Comparison of ENCODE assay signal across 9 mouse cellular contexts in the genomic region with DNA sequence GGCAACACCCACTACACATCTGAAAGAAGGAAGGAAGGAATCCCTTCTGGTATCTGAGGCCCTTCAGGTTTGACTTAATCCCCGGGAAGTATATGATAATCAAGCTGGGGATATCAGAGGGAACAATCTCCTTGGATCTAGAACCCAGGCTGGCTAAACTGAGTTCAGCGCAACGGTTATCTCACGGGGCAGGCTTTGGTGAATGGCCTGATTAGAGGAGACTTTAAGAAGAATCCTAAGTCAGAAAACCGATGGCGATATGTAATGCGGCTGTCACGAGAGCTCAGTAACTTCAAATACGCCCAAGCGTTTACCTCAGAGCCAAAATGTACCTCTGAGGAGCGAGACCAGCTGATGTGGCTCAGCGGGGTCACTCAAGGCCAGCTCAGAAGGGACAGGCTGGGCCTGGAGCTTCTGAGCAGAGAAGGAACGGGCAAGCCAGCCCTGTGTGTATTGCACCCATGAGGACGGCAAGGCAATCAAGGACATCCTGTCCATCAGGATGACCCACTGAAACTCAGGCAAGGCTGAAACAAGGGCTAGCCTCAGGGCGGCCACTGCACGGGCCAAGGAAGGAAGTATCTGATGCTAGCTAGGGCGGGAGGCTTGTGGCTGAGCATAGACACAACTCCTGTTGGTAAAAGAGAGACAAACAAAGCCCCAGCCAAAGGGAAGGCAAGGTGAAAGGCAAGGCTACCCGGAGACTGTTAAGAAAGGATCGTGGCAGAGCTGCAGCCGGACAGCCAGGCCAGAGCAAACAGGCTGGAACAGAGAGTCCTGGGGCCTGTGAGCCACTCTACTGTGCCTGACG. TPM values are rescaled to one million over a fixed set of nuclear protein-coding genes. Genes with fewer than 3 reads are reported as not detected.
DNase-seq lines count a peak whose midpoint lies in the region; ATAC-seq and TF ChIP-seq lines count a peak whose summit lies in the region.
"Had no signal": no experiment of that assay in that cellular context is flagged by ENCODE, and none has a peak within 500 bp of the region (broad histone marks: within the 10 kb centered on the region; RNA-seq: fewer than 3 reads in every experiment).

No protein-coding gene starts in this region.

- 0 out of 2 replicates have a peak, but pooled peaks have one; percentile 20 for TF ChIP-seq EP300 in liver, embryonic 14.5 days (IDR thresholded peaks at IDR 0.05; ENCODE audit: low read depth)

- DNase-seq in ovary, adult 18-20 months (ENCODE audit: low spot score) = peak; percentile 57
- DNase-seq in ovary, postnatal 10 days (ENCODE audit: low spot score) = no peak
- DNase-seq in adrenal gland, postnatal 36 days = peak; percentile 54 to 65
- peak; percentile 57 for DNase-seq in heart, embryonic 10.5 days (ENCODE audit: low spot score)
- DNase-seq in liver, embryonic 14.5 days (ENCODE audit: low read depth in 3 of 3, low spot score in 3 of 3) = no peak
- no peak for DNase-seq in right cerebral cortex, adult 2 months (ENCODE audit: low spot score in 2 of 2)
- no peak for DNase-seq in kidney, postnatal 14 days
- DNase-seq in cerebellum, postnatal 36 days = no peak

- H3K4me2 ChIP-seq in liver, embryonic 14.5 days (ENCODE audit: low read depth) = no peak overlapping the region
- H3K4me2 ChIP-seq: hindbrain, embryonic 13.5 days had no signal

- no peak for TF ChIP-seq CTCF in liver, embryonic 14.5 days (IDR thresholded peaks at IDR 0.05; ENCODE audit: low read depth)

- H3K27ac ChIP-seq in heart, embryonic 10.5 days = peak overlapping the region; percentile 77
- H3K27ac ChIP-seq in liver, embryonic 14.5 days = no peak overlapping the region
- H3K27ac ChIP-seq: hindbrain, embryonic 13.5 days had no signal

- ATAC-seq in liver, embryonic 14.5 days (ENCODE audit: insufficient read depth) = peak; percentile 31; the same call in 1 of the 2 replicates

- no peak overlapping the region for H3K4me3 ChIP-seq in heart, embryonic 10.5 days
- no peak overlapping the region for H3K4me3 ChIP-seq in liver, embryonic 14.5 days (ENCODE audit: insufficient read depth in 1 of 2, low read depth in 2 of 2, low read length in 2 of 2)
- H3K4me3 ChIP-seq: hindbrain, embryonic 13.5 days had no signal

- H3K9me3 ChIP-seq in heart, embryonic 10.5 days = no peaks in the 10 kb centered on the region
- no peaks in the 10 kb centered on the region for H3K9me3 ChIP-seq in liver, embryonic 14.5 days (ENCODE audit: control insufficient read depth, low read length)
- H3K9me3 ChIP-seq: hindbrain, embryonic 13.5 days had no signal

- no peaks in the 10 kb centered on the region for H3K36me3 ChIP-seq in heart, embryonic 10.5 days
- no peaks in the 10 kb centered on the region for H3K36me3 ChIP-seq in liver, embryonic 14.5 days (replicated peaks; ENCODE audit: control insufficient read depth, insufficient read depth, low read depth)
- H3K36me3 ChIP-seq: hindbrain, embryonic 13.5 days had no signal

- no peak overlapping the region for H3K9ac ChIP-seq in liver, embryonic 14.5 days (replicated peaks)
- H3K9ac ChIP-seq: hindbrain, embryonic 13.5 days had no signal

- 0 out of 2 replicates have a peak, but pooled peaks cover 5% of the 10 kb centered on the region for H3K27me3 ChIP-seq in heart, embryonic 10.5 days (ENCODE audit: insufficient read depth, poor library complexity, severe bottlenecking)
- H3K27me3 ChIP-seq in liver, embryonic 14.5 days (ENCODE audit: control insufficient read depth, insufficient read depth, low read length) = no peaks in the 10 kb centered on the region

- 78% methylated on average over 21 of the region's 21 CpGs for WGBS in heart, embryonic 10.5 days
- 68% methylated on average over 21 of the region's 21 CpGs for WGBS in liver, embryonic 14.5 days (ENCODE audit: insufficient replicate concordance)

- H3K4me1 ChIP-seq in heart, embryonic 10.5 days = peaks cover 59% of the 10 kb centered on the region
- H3K4me1 ChIP-seq in liver, embryonic 14.5 days (replicated peaks; ENCODE audit: control insufficient read depth in 2 of 2, insufficient read depth in 2 of 2, low read length in 1 of 2) = peaks cover 0 to 10% of the 10 kb centered on the region in 2 experiments; a peak in 2 of 4 replicates

RNA-seq across cellular contexts. Expression of a gene that starts 6.1 kb away (rescaled TPM):
- total RNA-seq in adrenal gland, postnatal 36 days (2021) = 10 to 100 TPM in 1 of 2 experiments, 1 to 10 TPM in 1; 9.9 to 18.3 TPM
- polyA plus RNA-seq in heart, embryonic 10.5 days (2016; fragmentation: Nextera tagmentation; extraction: Ambion mirVana) = 9.6 and 10.7 TPM in 2 replicates
- 2.3 and 3.6 TPM in 2 replicates for polyA plus RNA-seq in liver, embryonic 14.5 days (2012; rRNA removed)
- 3.2 and 5.4 TPM in 2 replicates for polyA plus RNA-seq in liver, embryonic 14.5 days (2014; fragmentation: Nextera tagmentation; extraction: Ambion mirVana)

Comparison
In these comparisons a context has a peak if more than half of its experiments do, and no peak if none do; other contexts are left out.
1. DNase-seq: peak in ovary, adult 18-20 months (single experiment), adrenal gland, postnatal 36 days (2 of 2) and heart, embryonic 10.5 days (single experiment); none in ovary, postnatal 10 days (single experiment), liver, embryonic 14.5 days (0 of 3), right cerebral cortex, adult 2 months (0 of 2), kidney, postnatal 14 days (single experiment) and cerebellum, postnatal 36 days (0 of 2).